Mouse (Mus musculus): ENCODE data around the gene Map2k2.

DNA sequence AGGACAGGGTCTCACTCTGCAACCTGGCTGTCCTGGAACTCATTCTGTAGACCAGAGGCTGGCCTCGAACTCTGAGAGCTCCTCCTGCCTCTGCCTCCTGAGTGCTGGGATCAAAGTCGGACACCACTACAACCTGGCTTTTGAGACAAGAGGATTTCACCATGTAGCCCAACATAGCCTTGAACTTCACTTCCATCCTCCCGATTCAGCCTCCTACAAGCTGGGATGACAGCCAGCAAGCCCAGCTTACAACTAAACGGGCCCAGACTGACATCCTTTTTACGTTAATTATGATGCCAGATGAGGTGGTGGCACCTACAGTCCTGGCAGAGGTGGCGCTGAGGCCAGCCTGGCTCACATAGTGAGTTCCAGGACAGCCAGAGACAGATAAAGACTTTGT, 46.8 kb upstream of the Map2k2 start:
- no peak for TF ChIP-seq POLR2A (IDR thresholded peaks at IDR 0.05; ENCODE audit: extremely low read depth, insufficient read depth, low read length)
- TF ChIP-seq CTCF (IDR thresholded peaks at IDR 0.05; ENCODE audit: extremely low read depth, insufficient read depth, low read length) = no peak
